Mouse (Mus musculus) bone marrow, adult 2 months (tissue): ENCODE measurements at regions not wholly inside any gene's neighbourhood (a gene's known extent, or its start where the extent isn't known, plus 50 kb on each side); places are given as distances from the start of the nearest gene placed in this dataset.

Experiments used
- H3K27ac ChIP-seq: fragments of 200-500 bp; 2 replicates; pipeline ENCODE4 v1.5.1; 2012; ENCODE audit warnings: low read depth, mild to moderate bottlenecking, control low read depth, inconsistent platforms, low read length; ENCODE audit not compliant: control insufficient read depth, poor library complexity, insufficient read depth
- H3K4me1 ChIP-seq: fragments of 200-500 bp; 2 replicates; pipeline ENCODE4 v1.6.1; 2011; ENCODE audit warnings: low read length; ENCODE audit not compliant: control insufficient read depth, insufficient read depth
- H3K4me3 ChIP-seq: fragments of 200-500 bp; replicated peaks from 2 replicates; pipeline ENCODE3; 2011; ENCODE audit warnings: mild to moderate bottlenecking, low read depth, low read length, control low read depth; ENCODE audit not compliant: control insufficient read depth
- CTCF ChIP-seq: fragments of 200-500 bp; IDR thresholded peaks from 2 replicates; pipeline ENCODE4 v1.5.1; 2011; ENCODE audit warnings: low read length, control low read depth; ENCODE audit not compliant: control insufficient read depth, insufficient read depth
- POLR2A ChIP-seq: fragments of 200-500 bp; IDR thresholded peaks from 2 replicates; pipeline ENCODE4 v1.6.1; 2011; ENCODE audit warnings: low read depth, mild to moderate bottlenecking, control low read depth, low read length, borderline replicate concordance; ENCODE audit not compliant: control insufficient read depth
- WGBS: fragments of 180-500 bp; shearing (Covaris S2); methylation state at CpG from one replicate; pipeline ENCODE4 v1.1.7; 2018; 5-methylcytosine and 5-hydroxymethylcytosine counted together

DNA sequence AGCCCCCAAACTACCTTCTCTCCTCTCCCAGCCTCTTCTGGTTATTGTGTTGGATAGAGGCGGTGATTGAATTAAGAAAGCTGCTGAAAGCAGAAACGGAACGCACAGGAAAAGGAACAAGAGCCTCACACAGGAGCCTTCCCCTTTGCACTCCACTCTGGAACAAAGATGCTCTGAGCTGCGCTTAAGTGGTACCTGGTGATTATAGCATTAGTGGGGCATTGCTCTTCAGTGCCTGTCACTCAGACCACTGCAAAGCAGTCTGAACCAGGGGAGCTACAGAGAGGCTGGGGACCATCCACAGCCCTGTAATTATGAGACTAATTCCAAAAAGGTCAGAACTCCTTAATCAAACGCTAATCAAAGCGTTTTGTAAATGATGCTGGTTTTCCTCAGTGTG lies 225.9 kb downstream of the Icos start:
- 39% methylated on average over 6 of the region's 6 CpGs for WGBS
- H3K27ac ChIP-seq: no peak overlapping the region
- no peak overlapping the region for H3K4me3 ChIP-seq
- TF ChIP-seq POLR2A: no peak
- no peak for TF ChIP-seq CTCF
- no peaks in the 10 kb centered on the region for H3K4me1 ChIP-seq

GRCm38 (mm10) chr1:61205137-61205536 lies 227.4 kb downstream of the Icos start:
- no peaks in the 10 kb centered on the region for H3K4me1 ChIP-seq
- no peak overlapping the region for H3K27ac ChIP-seq
- TF ChIP-seq CTCF: no peak
- TF ChIP-seq POLR2A: no peak
- WGBS: 75% methylated on average over 5 of the region's 5 CpGs
- no peak overlapping the region for H3K4me3 ChIP-seq

GRCm38 (mm10) chr1:61206861-61207380 lies 229.2 kb downstream of the Icos start:
- Histone ChIP-seq H3K27ac (no peak overlapping the region), H3K4me1 (no peaks in the 10 kb centered on the region), H3K4me3 (no peak overlapping the region)
- 84% methylated on average over 6 of the region's 6 CpGs for WGBS
- TF ChIP-seq CTCF (no peak), POLR2A (no peak)

GRCm38 (mm10) chr1:61208386-61208785 lies 230.7 kb downstream of the Icos start:
- TF ChIP-seq POLR2A (no peak), CTCF (no peak)
- no peak overlapping the region for H3K27ac ChIP-seq
- no peaks in the 10 kb centered on the region for H3K4me1 ChIP-seq
- H3K4me3 ChIP-seq: no peak overlapping the region
- WGBS: 68% methylated on average over 1 of the region's 1 CpGs

DNA sequence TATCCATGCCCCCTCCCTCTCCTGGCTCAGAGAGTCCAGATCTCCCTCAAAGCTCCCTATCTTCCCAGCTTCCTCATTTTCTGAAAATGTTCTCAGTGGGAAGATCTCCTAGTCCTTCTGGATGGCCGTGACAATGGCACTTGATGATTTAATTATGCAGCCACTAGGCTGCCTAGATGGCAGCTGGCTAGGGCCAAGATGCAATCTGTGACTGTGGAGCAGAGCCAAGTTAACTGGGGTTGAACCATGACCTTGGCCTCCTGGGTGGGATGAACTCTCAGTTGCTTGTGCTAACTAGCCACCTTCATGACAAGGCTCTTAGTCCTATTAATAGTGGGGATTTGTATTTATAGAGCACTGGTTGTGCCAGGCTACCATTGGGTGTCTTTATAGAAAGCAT lies 243.4 kb downstream of the Icos start:
- TF ChIP-seq CTCF: no peak
- TF ChIP-seq POLR2A: no peak
- WGBS: 62% methylated on average over 1 of the region's 1 CpGs

DNA sequence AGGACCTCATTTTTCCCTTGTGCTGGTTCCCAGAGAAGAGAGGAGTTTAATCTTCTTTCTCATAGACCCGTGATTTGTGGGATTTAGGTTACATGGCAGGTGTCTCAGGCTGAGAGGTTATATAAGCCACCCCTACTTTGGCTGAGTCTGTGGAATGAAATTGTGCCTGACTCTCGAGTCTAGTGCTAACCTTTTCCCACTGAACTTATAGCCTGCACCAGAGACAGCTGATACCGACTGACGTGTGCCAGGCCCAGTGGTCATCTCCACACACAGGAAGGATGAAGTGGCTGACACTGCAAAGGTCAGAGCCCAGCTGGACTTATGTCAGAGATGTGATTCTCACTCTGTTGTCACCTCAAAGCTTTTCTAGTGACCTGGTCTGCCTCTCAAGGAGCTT lies 251.2 kb downstream of the Icos start:
- WGBS: 73% methylated on average over 4 of the region's 4 CpGs
- TF ChIP-seq CTCF (no peak), POLR2A (no peak)
- H3K4me1 ChIP-seq: no peaks in the 10 kb centered on the region
- no peak overlapping the region for H3K27ac ChIP-seq
- no peak overlapping the region for H3K4me3 ChIP-seq

More for the DNA sequence above, 243.4 kb downstream of the Icos start:
- no peak overlapping the region for H3K27ac ChIP-seq
- no peak overlapping the region for H3K4me3 ChIP-seq
- H3K4me1 ChIP-seq: no peaks in the 10 kb centered on the region

DNA sequence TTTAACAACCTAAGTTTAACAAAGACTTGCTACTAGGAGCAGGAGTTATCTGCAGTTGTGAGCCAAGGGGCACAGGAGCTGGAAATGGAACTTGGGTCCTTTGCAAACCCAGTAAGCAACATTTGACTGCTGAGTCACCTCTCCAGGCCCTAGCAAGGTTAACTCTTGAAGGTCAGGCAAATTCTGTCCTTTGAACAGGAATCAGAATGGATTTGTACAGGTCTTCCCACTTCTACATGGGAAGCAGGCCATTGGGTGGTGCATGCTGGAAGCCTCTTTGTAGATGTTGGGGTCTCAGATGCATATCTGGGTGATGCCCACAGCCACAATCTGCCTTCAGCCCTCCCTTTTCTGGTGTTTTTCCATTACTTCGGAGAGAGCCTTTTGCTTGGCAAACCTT lies 255.3 kb downstream of the Icos start:
- 83% methylated on average over 1 of the region's 1 CpGs for WGBS

GRCm38 (mm10) chr1:61233476-61234297 lies 256.0 kb downstream of the Icos start:
- H3K27ac ChIP-seq: no peak overlapping the region
- WGBS: 62% methylated on average over 10 of the region's 10 CpGs
- TF ChIP-seq POLR2A (no peak), CTCF (no peak)
- H3K4me1 ChIP-seq: no peaks in the 10 kb centered on the region
- no peak overlapping the region for H3K4me3 ChIP-seq

More for the DNA sequence above, 255.3 kb downstream of the Icos start:
- Histone ChIP-seq H3K4me1 (no peaks in the 10 kb centered on the region), H3K27ac (no peak overlapping the region), H3K4me3 (no peak overlapping the region)
- no peak for TF ChIP-seq CTCF
- TF ChIP-seq POLR2A: no peak

DNA sequence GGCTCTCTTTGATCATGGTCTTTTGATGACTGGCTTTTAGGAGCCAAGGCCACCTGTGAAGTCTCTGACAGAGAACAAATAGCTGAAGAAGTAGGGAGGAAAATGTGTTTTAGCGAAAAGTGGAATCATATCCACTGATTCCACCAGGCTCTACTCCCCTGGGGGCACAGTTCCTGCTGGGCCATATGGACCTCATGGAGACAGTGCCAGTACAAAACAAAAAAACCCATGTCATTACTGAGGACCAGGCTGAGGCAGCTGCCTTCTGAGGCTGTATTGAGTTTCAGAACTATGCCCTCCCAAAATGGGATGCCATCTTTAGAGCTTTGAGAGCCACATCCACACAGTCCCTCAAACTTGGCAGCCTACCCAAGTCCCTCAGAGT lies 256.6 kb downstream of the Icos start:
- Histone ChIP-seq H3K27ac (no peak overlapping the region), H3K4me1 (no peaks in the 10 kb centered on the region), H3K4me3 (no peak overlapping the region)
- 82% methylated on average over 1 of the region's 1 CpGs for WGBS
- TF ChIP-seq POLR2A: no peak
- no peak for TF ChIP-seq CTCF
